Mouse (Mus musculus): ENCODE measurements around the gene Neu2. TPM values are rescaled to one million over a fixed set of nuclear protein-coding genes. Genes with fewer than 3 reads are reported as not detected.

Neu2 gene
- polyA plus RNA-seq, 1 experiment, result not detected

- no peak for TF ChIP-seq GATA1 (IDR thresholded peaks at IDR 0.05; ENCODE audit: low read length)
Measured at GRCm38 (mm10) chr1:87621858-87622279, 112.2 kb downstream of the Neu2 start.

GRCm38 (mm10) chr1:87623977-87624666, 114.4 kb downstream of the Neu2 start:
- peak; percentile 66 for TF ChIP-seq GATA1 (IDR thresholded peaks at IDR 0.05; ENCODE audit: low read length)

GRCm38 (mm10) chr1:87624826-87625225, 115.1 kb downstream of the Neu2 start:
- no peak for TF ChIP-seq GATA1 (IDR thresholded peaks at IDR 0.05; ENCODE audit: low read length)

- no peak for TF ChIP-seq GATA1 (IDR thresholded peaks at IDR 0.05; ENCODE audit: low read length)
Measured at GRCm38 (mm10) chr1:87625254-87626025, 115.8 kb downstream of the Neu2 start.

- TF ChIP-seq GATA1 (IDR thresholded peaks at IDR 0.05; ENCODE audit: low read length), result no peak
Measured at GRCm38 (mm10) chr1:87626344-87626743, 116.7 kb downstream of the Neu2 start.

- peak; percentile 67 for TF ChIP-seq GATA1 (IDR thresholded peaks at IDR 0.05; ENCODE audit: low read length)
Measured at GRCm38 (mm10) chr1:87628085-87628484, 118.4 kb downstream of the Neu2 start.

GRCm38 (mm10) chr1:87631584-87631983, 121.9 kb downstream of the Neu2 start:
- no peak for TF ChIP-seq GATA1 (IDR thresholded peaks at IDR 0.05; ENCODE audit: low read length)

- peak; percentile 77 for TF ChIP-seq GATA1 (IDR thresholded peaks at IDR 0.05; ENCODE audit: low read length)
Measured at GRCm38 (mm10) chr1:87632163-87632562, 122.5 kb downstream of the Neu2 start.

GRCm38 (mm10) chr1:87636716-87637117, 127.0 kb downstream of the Neu2 start:
- no peak for TF ChIP-seq GATA1 (IDR thresholded peaks at IDR 0.05; ENCODE audit: low read length)

- no peak for TF ChIP-seq GATA1 (IDR thresholded peaks at IDR 0.05; ENCODE audit: low read length)
Measured at GRCm38 (mm10) chr1:87637121-87637877, 127.6 kb downstream of the Neu2 start.

- peak; percentile 6 for TF ChIP-seq GATA1 (IDR thresholded peaks at IDR 0.05; ENCODE audit: low read length)
Measured at GRCm38 (mm10) chr1:87637878-87638600, 128.3 kb downstream of the Neu2 start.

- TF ChIP-seq GATA1 (IDR thresholded peaks at IDR 0.05; ENCODE audit: low read length), result no peak
Measured at GRCm38 (mm10) chr1:87639724-87640123, 130.0 kb downstream of the Neu2 start.

GRCm38 (mm10) chr1:87640165-87640661, 130.5 kb downstream of the Neu2 start:
- no peak for TF ChIP-seq GATA1 (IDR thresholded peaks at IDR 0.05; ENCODE audit: low read length)

- TF ChIP-seq GATA1 (IDR thresholded peaks at IDR 0.05; ENCODE audit: low read length), result no peak
Measured at GRCm38 (mm10) chr1:87643016-87643415, 133.3 kb downstream of the Neu2 start.

GRCm38 (mm10) chr1:87645041-87645440, 135.4 kb downstream of the Neu2 start:
- TF ChIP-seq GATA1 (IDR thresholded peaks at IDR 0.05; ENCODE audit: low read length), result no peak

Data from G1E-ER4 (cell line).